ENCODE assay signal across 8 mouse cellular contexts in genomic region chr8:94874358-94874757, GRCm38 (mm10). TPM values are rescaled to one million over a fixed set of nuclear protein-coding genes. Genes with fewer than 3 reads are reported as not detected.
DNase-seq lines count a peak whose midpoint lies in the region; ATAC-seq lines count a peak whose summit lies in the region.

No protein-coding gene starts in this region.

- ATAC-seq in midbrain, embryonic 16.5 days, result no peak
- no peak for ATAC-seq in hindbrain, embryonic 16.5 days
- ATAC-seq in midbrain, embryonic 14.5 days (ENCODE audit: low FRiP score, low TSS enrichment), result no peak
- no peak for ATAC-seq in stomach, embryonic 14.5 days (ENCODE audit: insufficient number of reproducible peaks, insufficient read depth, low FRiP score, low read depth)

- peak; percentile 68 for DNase-seq in midbrain, embryonic 10.5 days (ENCODE audit: low spot score)
- DNase-seq in cerebellum, postnatal 25 days, result peak; percentile 66 to 80
- DNase-seq in gastrocnemius, adult 8-10 months (ENCODE audit: low spot score in 2 of 2), result peak; percentile 42 to 51
- DNase-seq in limb, embryonic 10.5 days (ENCODE audit: low spot score), result peak; percentile 87
- peak; percentile 77 for DNase-seq in midbrain, embryonic 14.5 days

- H3K9ac ChIP-seq in midbrain, embryonic 16.5 days (ENCODE audit: low read depth, low read length), result no peak overlapping the region
- H3K9ac ChIP-seq in hindbrain, embryonic 16.5 days (ENCODE audit: low read depth, low read length), result no peak overlapping the region
- no peak overlapping the region for H3K9ac ChIP-seq in midbrain, embryonic 14.5 days (replicated peaks; ENCODE audit: low read length)
- no peak overlapping the region; the same call in 1 of the 2 replicates for H3K9ac ChIP-seq in stomach, embryonic 14.5 days (replicated peaks; ENCODE audit: low read depth, low read length)

- WGBS in midbrain, embryonic 10.5 days, result 16% methylated on average over 6 of the region's 6 CpGs
- 13% methylated on average over 6 of the region's 6 CpGs for WGBS in midbrain, embryonic 16.5 days
- WGBS in hindbrain, embryonic 16.5 days, result 14% methylated on average over 6 of the region's 6 CpGs
- 10% methylated on average over 6 of the region's 6 CpGs for WGBS in limb, embryonic 10.5 days
- WGBS in midbrain, embryonic 14.5 days, result 15% methylated on average over 6 of the region's 6 CpGs
- 11% methylated on average over 6 of the region's 6 CpGs for WGBS in stomach, embryonic 14.5 days

- 0 out of 2 replicates have a peak overlapping the region, but pooled peaks have one; percentile 0 for H3K4me3 ChIP-seq in midbrain, embryonic 10.5 days
- no peak overlapping the region for H3K4me3 ChIP-seq in midbrain, embryonic 16.5 days (ENCODE audit: low read depth, low read length)
- H3K4me3 ChIP-seq in hindbrain, embryonic 16.5 days (ENCODE audit: low read length), result peak overlapping the region; percentile 70
- peak overlapping the region; percentile 81 for H3K4me3 ChIP-seq in limb, embryonic 10.5 days
- H3K4me3 ChIP-seq in midbrain, embryonic 14.5 days (replicated peaks; ENCODE audit: low read depth, low read length), result 0 out of 2 replicates have a peak overlapping the region, but pooled peaks have one; percentile 55
- peak overlapping the region; percentile 56; the same call in 1 of the 2 replicates for H3K4me3 ChIP-seq in stomach, embryonic 14.5 days (ENCODE audit: low read depth, low read length)

- H3K9me3 ChIP-seq in midbrain, embryonic 10.5 days (replicated peaks), result no peaks in the 10 kb centered on the region
- H3K9me3 ChIP-seq in midbrain, embryonic 16.5 days (replicated peaks; ENCODE audit: control insufficient read depth, low read length, poor library complexity, severe bottlenecking), result no peaks in the 10 kb centered on the region
- H3K9me3 ChIP-seq in hindbrain, embryonic 16.5 days (ENCODE audit: control insufficient read depth, low read length), result no peaks in the 10 kb centered on the region
- no peaks in the 10 kb centered on the region for H3K9me3 ChIP-seq in limb, embryonic 10.5 days (replicated peaks)
- H3K9me3 ChIP-seq in midbrain, embryonic 14.5 days (ENCODE audit: control insufficient read depth, low read length), result no peaks in the 10 kb centered on the region
- H3K9me3 ChIP-seq in stomach, embryonic 14.5 days (ENCODE audit: control insufficient read depth, low read depth, low read length), result no peaks in the 10 kb centered on the region

- H3K27ac ChIP-seq in midbrain, embryonic 10.5 days (replicated peaks), result no peak overlapping the region
- H3K27ac ChIP-seq in midbrain, embryonic 16.5 days (ENCODE audit: low read length), result no peak overlapping the region
- no peak overlapping the region for H3K27ac ChIP-seq in hindbrain, embryonic 16.5 days (ENCODE audit: low read depth, low read length)
- no peak overlapping the region for H3K27ac ChIP-seq in limb, embryonic 10.5 days
- H3K27ac ChIP-seq in midbrain, embryonic 14.5 days (replicated peaks; ENCODE audit: low read depth, low read length), result no peak overlapping the region
- H3K27ac ChIP-seq in stomach, embryonic 14.5 days (ENCODE audit: low read length), result no peak overlapping the region

- no peak overlapping the region for H3K4me2 ChIP-seq in midbrain, embryonic 16.5 days (ENCODE audit: low read length)
- peak overlapping the region; percentile 100 for H3K4me2 ChIP-seq in hindbrain, embryonic 16.5 days (ENCODE audit: low read length)
- H3K4me2 ChIP-seq in midbrain, embryonic 14.5 days (ENCODE audit: low read length), result no peak overlapping the region; the same call in 1 of the 2 replicates
- H3K4me2 ChIP-seq in stomach, embryonic 14.5 days (replicated peaks; ENCODE audit: low read depth, low read length), result peak overlapping the region; percentile 89

- peaks cover 77% of the 10 kb centered on the region for H3K27me3 ChIP-seq in midbrain, embryonic 10.5 days (ENCODE audit: low read depth, poor library complexity, severe bottlenecking)
- peaks cover 8% of the 10 kb centered on the region for H3K27me3 ChIP-seq in midbrain, embryonic 16.5 days (ENCODE audit: control insufficient read depth, insufficient read depth, low read depth, low read length)
- H3K27me3 ChIP-seq in hindbrain, embryonic 16.5 days (replicated peaks; ENCODE audit: control insufficient read depth, insufficient read depth, low read length), result peaks cover 12% of the 10 kb centered on the region
- peaks cover 19% of the 10 kb centered on the region; the same call in 1 of the 2 replicates for H3K27me3 ChIP-seq in limb, embryonic 10.5 days (ENCODE audit: low read depth, poor library complexity, severe bottlenecking)
- peaks cover 12% of the 10 kb centered on the region for H3K27me3 ChIP-seq in midbrain, embryonic 14.5 days (ENCODE audit: control insufficient read depth, insufficient read depth, low read length)
- no peaks in the 10 kb centered on the region for H3K27me3 ChIP-seq in stomach, embryonic 14.5 days (ENCODE audit: control insufficient read depth, insufficient read depth, low read length)

- no peaks in the 10 kb centered on the region for H3K36me3 ChIP-seq in midbrain, embryonic 10.5 days
- H3K36me3 ChIP-seq in midbrain, embryonic 16.5 days (ENCODE audit: control insufficient read depth, insufficient read depth, low read length), result no peaks in the 10 kb centered on the region
- no peaks in the 10 kb centered on the region for H3K36me3 ChIP-seq in hindbrain, embryonic 16.5 days (ENCODE audit: control insufficient read depth, insufficient read depth, low read length)
- peaks cover 5% of the 10 kb centered on the region for H3K36me3 ChIP-seq in limb, embryonic 10.5 days
- H3K36me3 ChIP-seq in midbrain, embryonic 14.5 days (ENCODE audit: control insufficient read depth, insufficient read depth, low read length), result no peaks in the 10 kb centered on the region
- H3K36me3 ChIP-seq in stomach, embryonic 14.5 days (ENCODE audit: control insufficient read depth, insufficient read depth, low read length), result no peaks in the 10 kb centered on the region

- H3K4me1 ChIP-seq in midbrain, embryonic 10.5 days, result peaks cover 61% of the 10 kb centered on the region
- peaks cover 22% of the 10 kb centered on the region for H3K4me1 ChIP-seq in midbrain, embryonic 16.5 days (ENCODE audit: control insufficient read depth, insufficient read depth, low read length)
- H3K4me1 ChIP-seq in hindbrain, embryonic 16.5 days (ENCODE audit: control insufficient read depth, insufficient read depth, low read depth, low read length), result peaks cover 42% of the 10 kb centered on the region
- H3K4me1 ChIP-seq in limb, embryonic 10.5 days, result peaks cover 73% of the 10 kb centered on the region
- peaks cover 31% of the 10 kb centered on the region for H3K4me1 ChIP-seq in midbrain, embryonic 14.5 days (ENCODE audit: control insufficient read depth, insufficient read depth, low read length)
- H3K4me1 ChIP-seq in stomach, embryonic 14.5 days (ENCODE audit: control insufficient read depth, insufficient read depth, low read length), result peaks cover 37% of the 10 kb centered on the region

RNA-seq across cellular contexts. Expression of gene Dok4, which starts 1.8 kb away (rescaled TPM):
- polyA plus RNA-seq in midbrain, embryonic 10.5 days (2016; fragmentation: Nextera tagmentation; extraction: Ambion mirVana), result 11.3 and 14.5 TPM in 2 replicates
- 96.2 and 112 TPM in 2 replicates for polyA plus RNA-seq in midbrain, embryonic 16.5 days (2015; fragmentation: Nextera tagmentation; extraction: Ambion mirVana)
- 1 to 10 TPM; 2.5 to 4.7 (median 2.8) TPM for total RNA-seq in gastrocnemius, adult 8-10 months (2022)
- 91.1 and 95.5 TPM in 2 replicates for polyA plus RNA-seq in hindbrain, embryonic 16.5 days (2015; fragmentation: Nextera tagmentation; extraction: Ambion mirVana)
- 23.4 and 33.1 TPM in 2 replicates for polyA plus RNA-seq in limb, embryonic 10.5 days (2016; fragmentation: Nextera tagmentation; extraction: Ambion mirVana)
- 65.0 and 77.9 TPM in 2 replicates for polyA plus RNA-seq in midbrain, embryonic 14.5 days (2014; fragmentation: Nextera tagmentation; extraction: Ambion mirVana)
- polyA plus RNA-seq in stomach, embryonic 14.5 days (2014; fragmentation: Nextera tagmentation; extraction: Ambion mirVana), result 17.2 and 19.9 TPM in 2 replicates

RNA-seq across cellular contexts. Expression of gene Polr2c, which starts 17.1 kb away (rescaled TPM):
- polyA plus RNA-seq in midbrain, embryonic 10.5 days (2016; fragmentation: Nextera tagmentation; extraction: Ambion mirVana), result 163 and 176 TPM in 2 replicates
- 111 and 112 TPM in 2 replicates for polyA plus RNA-seq in midbrain, embryonic 16.5 days (2015; fragmentation: Nextera tagmentation; extraction: Ambion mirVana)
- 10 to 100 TPM; 52.3 to 61.1 (median 56.1) TPM for total RNA-seq in gastrocnemius, adult 8-10 months (2022)
- polyA plus RNA-seq in hindbrain, embryonic 16.5 days (2015; fragmentation: Nextera tagmentation; extraction: Ambion mirVana), result 109 and 119 TPM in 2 replicates
- polyA plus RNA-seq in limb, embryonic 10.5 days (2016; fragmentation: Nextera tagmentation; extraction: Ambion mirVana), result 201 and 208 TPM in 2 replicates
- polyA plus RNA-seq in midbrain, embryonic 14.5 days (2014; fragmentation: Nextera tagmentation; extraction: Ambion mirVana), result 117 and 127 TPM in 2 replicates
- 150 and 159 TPM in 2 replicates for polyA plus RNA-seq in stomach, embryonic 14.5 days (2014; fragmentation: Nextera tagmentation; extraction: Ambion mirVana)

RNA-seq across cellular contexts. Expression of gene Ciapin1, which starts 36.2 kb away (rescaled TPM):
- 185 and 201 TPM in 2 replicates for polyA plus RNA-seq in midbrain, embryonic 10.5 days (2016; fragmentation: Nextera tagmentation; extraction: Ambion mirVana)
- polyA plus RNA-seq in midbrain, embryonic 16.5 days (2015; fragmentation: Nextera tagmentation; extraction: Ambion mirVana), result 188 and 194 TPM in 2 replicates
- 10 to 100 TPM; 25.4 to 55.4 (median 29.0) TPM for total RNA-seq in gastrocnemius, adult 8-10 months (2022)
- polyA plus RNA-seq in hindbrain, embryonic 16.5 days (2015; fragmentation: Nextera tagmentation; extraction: Ambion mirVana), result 190 and 191 TPM in 2 replicates
- 195 and 198 TPM in 2 replicates for polyA plus RNA-seq in limb, embryonic 10.5 days (2016; fragmentation: Nextera tagmentation; extraction: Ambion mirVana)
- polyA plus RNA-seq in midbrain, embryonic 14.5 days (2014; fragmentation: Nextera tagmentation; extraction: Ambion mirVana), result 166 and 200 TPM in 2 replicates
- 90.0 and 96.2 TPM in 2 replicates for polyA plus RNA-seq in stomach, embryonic 14.5 days (2014; fragmentation: Nextera tagmentation; extraction: Ambion mirVana)

RNA-seq across cellular contexts. Expression of gene Coq9, which starts 36.2 kb away (rescaled TPM):
- polyA plus RNA-seq in midbrain, embryonic 10.5 days (2016; fragmentation: Nextera tagmentation; extraction: Ambion mirVana), result 50.4 and 52.6 TPM in 2 replicates
- 53.5 and 61.2 TPM in 2 replicates for polyA plus RNA-seq in midbrain, embryonic 16.5 days (2015; fragmentation: Nextera tagmentation; extraction: Ambion mirVana)
- total RNA-seq in gastrocnemius, adult 8-10 months (2022), result 100 to 1,000 TPM; 372 to 412 (median 383) TPM
- 67.7 and 69.8 TPM in 2 replicates for polyA plus RNA-seq in hindbrain, embryonic 16.5 days (2015; fragmentation: Nextera tagmentation; extraction: Ambion mirVana)
- polyA plus RNA-seq in limb, embryonic 10.5 days (2016; fragmentation: Nextera tagmentation; extraction: Ambion mirVana), result 51.2 and 65.5 TPM in 2 replicates
- 54.9 and 56.0 TPM in 2 replicates for polyA plus RNA-seq in midbrain, embryonic 14.5 days (2014; fragmentation: Nextera tagmentation; extraction: Ambion mirVana)
- 73.2 and 80.4 TPM in 2 replicates for polyA plus RNA-seq in stomach, embryonic 14.5 days (2014; fragmentation: Nextera tagmentation; extraction: Ambion mirVana)

RNA-seq across cellular contexts. Expression of gene Ccdc102a, which starts 43.5 kb away (rescaled TPM):
- polyA plus RNA-seq in midbrain, embryonic 10.5 days (2016; fragmentation: Nextera tagmentation; extraction: Ambion mirVana), result 13.0 and 13.1 TPM in 2 replicates
- 3.4 and 3.8 TPM in 2 replicates for polyA plus RNA-seq in midbrain, embryonic 16.5 days (2015; fragmentation: Nextera tagmentation; extraction: Ambion mirVana)
- 1 to 10 TPM; 2.5 to 3.5 (median 3.1) TPM for total RNA-seq in gastrocnemius, adult 8-10 months (2022)
- polyA plus RNA-seq in hindbrain, embryonic 16.5 days (2015; fragmentation: Nextera tagmentation; extraction: Ambion mirVana), result 5.7 and 6.9 TPM in 2 replicates
- polyA plus RNA-seq in limb, embryonic 10.5 days (2016; fragmentation: Nextera tagmentation; extraction: Ambion mirVana), result 27.0 and 32.3 TPM in 2 replicates
- 3.6 and 5.2 TPM in 2 replicates for polyA plus RNA-seq in midbrain, embryonic 14.5 days (2014; fragmentation: Nextera tagmentation; extraction: Ambion mirVana)
- polyA plus RNA-seq in stomach, embryonic 14.5 days (2014; fragmentation: Nextera tagmentation; extraction: Ambion mirVana), result 29.9 and 32.3 TPM in 2 replicates

Comparison
In these comparisons a context has a peak if more than half of its experiments do, and no peak if none do; other contexts are left out.
1. H3K4me2 ChIP-seq: peak in hindbrain, embryonic 16.5 days (single experiment) and stomach, embryonic 14.5 days (single experiment); none in midbrain, embryonic 16.5 days (single experiment) and midbrain, embryonic 14.5 days (single experiment).
2. Peak in every context shown above with its lines, with median percentiles within 50 percentile points of each other: DNase-seq.